Mouse (Mus musculus) forebrain, embryonic 14.5 days (tissue): ENCODE results near the gene Gm20388. TPM values are rescaled to one million over a fixed set of nuclear protein-coding genes. Genes with fewer than 3 reads are reported as not detected.

ENCODE experiments used
- ATAC-seq: fragments of 200-750 bp; cut with Nextera tagmentation; 2 replicates; pipeline ENCODE4 v1.8.0; 2017; ENCODE audit warnings: mild to moderate bottlenecking, moderate library complexity
- DNase-seq: peaks from one replicate; pipeline ENCODE4 v3.0.0-alpha.2; 2015; ENCODE audit warnings: low spot score
- H3K27ac ChIP-seq: fragments of 300-500 bp; sonication (generic); 2 replicates; pipeline ENCODE4 v1.5.1; 2014; ENCODE audit warnings: low read depth, mild to moderate bottlenecking, control low read depth, low read length, moderate library complexity
- H3K27me3 ChIP-seq: fragments of 300-500 bp; sonication (generic); replicated peaks from 2 replicates; pipeline ENCODE4 v1.6.1; 2014; ENCODE audit warnings: low read length, control low read depth, mixed read lengths; ENCODE audit not compliant: control insufficient read depth, insufficient read depth
- H3K36me3 ChIP-seq: fragments of 300-500 bp; sonication (generic); 2 replicates; pipeline ENCODE4 v1.6.1; 2014; ENCODE audit warnings: low read length, control low read depth; ENCODE audit not compliant: control insufficient read depth, insufficient read depth
- H3K4me1 ChIP-seq: fragments of 300-500 bp; sonication (generic); 2 replicates; pipeline ENCODE4 v1.6.1; 2014; ENCODE audit warnings: antibody characterized with exemption, low read length, control low read depth; ENCODE audit not compliant: control insufficient read depth, insufficient read depth
- H3K4me2 ChIP-seq: fragments of 300-500 bp; sonication (generic); 2 replicates; pipeline ENCODE4 v1.6.1; 2014; ENCODE audit warnings: mild to moderate bottlenecking, control low read depth, low read length
- H3K4me3 ChIP-seq: fragments of 300-500 bp; sonication (generic); 2 replicates; pipeline ENCODE4 v1.5.1; 2014; ENCODE audit warnings: low read depth, low read length, control low read depth
- H3K9ac ChIP-seq: fragments of 300-500 bp; sonication (generic); 2 replicates; pipeline ENCODE4 v1.6.1; 2014; ENCODE audit warnings: mild to moderate bottlenecking, low read length, control low read depth, moderate library complexity
- H3K9me3 ChIP-seq: fragments of 300-500 bp; sonication (generic); replicated peaks from 2 replicates; pipeline ENCODE4 v1.6.1; 2016; ENCODE audit warnings: low read length, control low read depth, mixed read lengths; ENCODE audit not compliant: control insufficient read depth
- WGBS: fragments of 180-500 bp; shearing (Covaris S2); extraction: QIAGEN DNeasy Blood & Tissue Kit; methylation state at CpG from one replicate; pipeline ENCODE4 v1.1.7; 2014; 5-methylcytosine and 5-hydroxymethylcytosine counted together
- polyA plus RNA-seq: library from polyadenylated mRNA; unstranded; fragments of >200 nt; fragmentation: Nextera tagmentation; extraction: Ambion mirVana; gene quantifications from 2 replicates; pipeline ENCODE4 v1.2.1, GENCODE M21; 2014

Gm20388 gene
- polyA plus RNA-seq, 1 experiment from 2014 or later, result 7.4 TPM

GRCm38 (mm10) chr8:120977131-120977530 lies 1066.5 kb downstream of the Gm20388 start:
- H3K36me3 ChIP-seq, result no peaks in the 10 kb centered on the region
- no peak overlapping the region for H3K9ac ChIP-seq
- no peak overlapping the region for H3K4me2 ChIP-seq
- ATAC-seq, result no peak
- DNase-seq, result no peak
- no peaks in the 10 kb centered on the region for H3K9me3 ChIP-seq
- H3K4me3 ChIP-seq, result no peak overlapping the region
- WGBS, result 73% methylated on average over 13 of the region's 13 CpGs
- no peaks in the 10 kb centered on the region; the same call in 1 of the 2 replicates for H3K4me1 ChIP-seq
- H3K27ac ChIP-seq, result no peak overlapping the region
- peaks cover 16% of the 10 kb centered on the region for H3K27me3 ChIP-seq

GRCm38 (mm10) chr8:120979210-120979609 lies 1068.6 kb downstream of the Gm20388 start:
- 85% methylated on average over 9 of the region's 9 CpGs for WGBS
- no peaks in the 10 kb centered on the region for H3K36me3 ChIP-seq
- no peak overlapping the region for H3K27ac ChIP-seq
- H3K4me3 ChIP-seq, result no peak overlapping the region
- H3K4me1 ChIP-seq, result no peaks in the 10 kb centered on the region
- no peaks in the 10 kb centered on the region for H3K9me3 ChIP-seq
- no peak for ATAC-seq
- no peak overlapping the region for H3K4me2 ChIP-seq
- no peak for DNase-seq
- H3K27me3 ChIP-seq, result no peaks in the 10 kb centered on the region
- no peak overlapping the region for H3K9ac ChIP-seq

- no peak for DNase-seq
- H3K27ac ChIP-seq, result no peak overlapping the region
- H3K4me3 ChIP-seq, result no peak overlapping the region
- H3K36me3 ChIP-seq, result no peaks in the 10 kb centered on the region
- H3K4me2 ChIP-seq, result no peak overlapping the region
- no peaks in the 10 kb centered on the region for H3K27me3 ChIP-seq
- no peaks in the 10 kb centered on the region for H3K9me3 ChIP-seq
- no peak overlapping the region for H3K9ac ChIP-seq
- WGBS, result 61% methylated on average over 13 of the region's 13 CpGs
- no peaks in the 10 kb centered on the region for H3K4me1 ChIP-seq
- no peak for ATAC-seq
Observed at GRCm38 (mm10) chr8:120980948-120981347, 1070.3 kb downstream of the Gm20388 start.

- ATAC-seq, result no peak
- Histone ChIP-seq H3K27me3 (no peaks in the 10 kb centered on the region), H3K27ac (no peak overlapping the region), H3K9ac (no peak overlapping the region), H3K4me2 (no peak overlapping the region), H3K36me3 (no peaks in the 10 kb centered on the region), H3K9me3 (no peaks in the 10 kb centered on the region), H3K4me3 (no peak overlapping the region), H3K4me1 (no peaks in the 10 kb centered on the region)
- WGBS, result 86% methylated on average over 8 of the region's 8 CpGs
- DNase-seq, result no peak
Observed at GRCm38 (mm10) chr8:120984888-120985287, 1074.2 kb downstream of the Gm20388 start.

GRCm38 (mm10) chr8:120986022-120986421 lies 1075.4 kb downstream of the Gm20388 start:
- Histone ChIP-seq H3K27ac (no peak overlapping the region), H3K9me3 (no peaks in the 10 kb centered on the region), H3K4me3 (no peak overlapping the region), H3K27me3 (no peaks in the 10 kb centered on the region), H3K4me2 (no peak overlapping the region), H3K4me1 (no peaks in the 10 kb centered on the region), H3K9ac (no peak overlapping the region), H3K36me3 (no peaks in the 10 kb centered on the region)
- WGBS, result 83% methylated on average over 7 of the region's 7 CpGs
- ATAC-seq, result no peak
- no peak for DNase-seq

GRCm38 (mm10) chr8:120993738-120994137 lies 1083.1 kb downstream of the Gm20388 start:
- no peak for ATAC-seq
- Histone ChIP-seq H3K4me2 (no peak overlapping the region), H3K9me3 (no peaks in the 10 kb centered on the region), H3K27me3 (no peaks in the 10 kb centered on the region), H3K27ac (no peak overlapping the region), H3K9ac (no peak overlapping the region), H3K4me1 (no peaks in the 10 kb centered on the region), H3K4me3 (no peak overlapping the region), H3K36me3 (no peaks in the 10 kb centered on the region)
- no peak for DNase-seq
- 86% methylated on average over 16 of the region's 16 CpGs for WGBS

- Histone ChIP-seq H3K4me1 (no peaks in the 10 kb centered on the region), H3K9me3 (no peaks in the 10 kb centered on the region), H3K27ac (no peak overlapping the region), H3K4me3 (no peak overlapping the region), H3K4me2 (no peak overlapping the region), H3K36me3 (no peaks in the 10 kb centered on the region), H3K9ac (no peak overlapping the region), H3K27me3 (no peaks in the 10 kb centered on the region)
- WGBS, result 84% methylated on average over 9 of the region's 9 CpGs
- no peak for ATAC-seq
- DNase-seq, result no peak
Observed at GRCm38 (mm10) chr8:120995424-120995823, 1084.8 kb downstream of the Gm20388 start.

- no peaks in the 10 kb centered on the region for H3K27me3 ChIP-seq
- H3K4me2 ChIP-seq, result no peak overlapping the region
- H3K9ac ChIP-seq, result no peak overlapping the region
- H3K9me3 ChIP-seq, result no peaks in the 10 kb centered on the region
- 70% methylated on average over 12 of the region's 12 CpGs for WGBS
- H3K4me3 ChIP-seq, result no peak overlapping the region
- no peaks in the 10 kb centered on the region for H3K36me3 ChIP-seq
- no peak for ATAC-seq
- DNase-seq, result no peak
- H3K27ac ChIP-seq, result no peak overlapping the region
- H3K4me1 ChIP-seq, result no peaks in the 10 kb centered on the region
Observed at GRCm38 (mm10) chr8:120996905-120997581, 1086.4 kb downstream of the Gm20388 start.

GRCm38 (mm10) chr8:120997926-120998325 lies 1087.3 kb downstream of the Gm20388 start:
- DNase-seq, result no peak
- Histone ChIP-seq H3K4me3 (no peak overlapping the region), H3K9ac (no peak overlapping the region), H3K27ac (no peak overlapping the region), H3K4me1 (no peaks in the 10 kb centered on the region), H3K36me3 (no peaks in the 10 kb centered on the region), H3K9me3 (no peaks in the 10 kb centered on the region), H3K27me3 (no peaks in the 10 kb centered on the region), H3K4me2 (no peak overlapping the region)
- 80% methylated on average over 9 of the region's 9 CpGs for WGBS
- no peak for ATAC-seq
